Mouse (Mus musculus): ENCODE measurements around the gene Slc4a8.

The Slc4a8 gene

DNA sequence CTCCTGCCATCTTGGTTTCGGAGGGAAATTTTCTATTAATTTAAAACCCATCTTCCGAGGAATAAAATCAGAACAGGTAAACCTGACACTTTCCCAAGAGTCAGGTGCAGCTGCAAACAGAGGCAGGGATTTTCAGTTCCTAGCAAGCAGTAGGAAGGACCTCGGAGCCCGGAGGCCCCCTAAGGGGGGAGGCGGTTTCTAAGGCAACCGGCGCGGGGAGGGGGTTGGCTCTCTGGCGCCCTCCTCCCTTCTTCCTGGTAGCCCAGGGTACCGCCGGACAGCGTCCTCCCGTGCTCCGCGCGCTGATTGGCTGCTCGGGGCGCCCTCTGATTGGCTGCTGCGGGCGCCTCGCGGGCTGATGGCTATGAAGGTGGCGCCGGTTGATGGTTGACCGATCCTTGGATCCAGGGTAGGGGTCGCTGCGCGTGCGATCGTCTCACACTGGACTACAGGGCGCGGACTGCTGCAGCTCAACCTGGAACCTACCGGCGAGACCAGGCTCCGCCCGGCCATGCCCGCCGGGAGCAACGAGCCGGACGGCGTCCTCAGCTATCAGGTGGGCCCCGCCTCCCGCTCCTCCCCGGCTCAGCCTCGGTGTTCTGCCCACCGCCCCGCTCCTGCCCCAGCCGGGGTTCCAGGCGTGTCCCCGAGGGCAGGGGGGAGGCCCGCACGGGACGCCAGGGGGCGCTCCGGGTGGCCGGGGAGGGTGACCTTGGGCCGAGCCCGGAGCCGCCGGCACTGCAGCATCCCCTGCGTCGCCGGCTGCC, at the start of gene Slc4a8:
Slc4a8 (plus strand) TSS at position 329 of the 767 bp plus-strand sequence.
- DNase-seq (ENCODE audit: low spot score in 2 of 2): peak; percentile 73 to 86

DNA sequence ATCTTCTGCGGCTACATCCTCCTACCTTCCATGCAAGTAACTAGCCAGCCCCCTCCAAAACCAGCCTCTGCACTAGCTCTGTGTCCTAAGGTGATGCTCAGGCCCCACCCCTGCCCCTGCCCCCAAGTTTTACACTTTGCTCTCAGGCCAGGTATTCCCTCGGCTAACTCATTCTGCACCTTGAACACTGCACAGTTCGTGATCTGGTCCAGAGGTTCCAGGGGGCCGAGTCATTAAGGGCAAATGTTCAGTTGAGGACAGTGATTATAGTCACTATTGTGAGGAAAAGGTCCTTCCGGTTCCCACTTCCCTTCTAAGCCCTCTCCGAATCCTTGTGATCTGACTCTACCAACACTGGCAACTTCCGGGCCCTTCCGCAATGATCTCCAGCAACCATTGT, 47.1 kb upstream of the Slc4a8 start:
- DNase-seq (ENCODE audit: low spot score in 2 of 2): no peak

DNA sequence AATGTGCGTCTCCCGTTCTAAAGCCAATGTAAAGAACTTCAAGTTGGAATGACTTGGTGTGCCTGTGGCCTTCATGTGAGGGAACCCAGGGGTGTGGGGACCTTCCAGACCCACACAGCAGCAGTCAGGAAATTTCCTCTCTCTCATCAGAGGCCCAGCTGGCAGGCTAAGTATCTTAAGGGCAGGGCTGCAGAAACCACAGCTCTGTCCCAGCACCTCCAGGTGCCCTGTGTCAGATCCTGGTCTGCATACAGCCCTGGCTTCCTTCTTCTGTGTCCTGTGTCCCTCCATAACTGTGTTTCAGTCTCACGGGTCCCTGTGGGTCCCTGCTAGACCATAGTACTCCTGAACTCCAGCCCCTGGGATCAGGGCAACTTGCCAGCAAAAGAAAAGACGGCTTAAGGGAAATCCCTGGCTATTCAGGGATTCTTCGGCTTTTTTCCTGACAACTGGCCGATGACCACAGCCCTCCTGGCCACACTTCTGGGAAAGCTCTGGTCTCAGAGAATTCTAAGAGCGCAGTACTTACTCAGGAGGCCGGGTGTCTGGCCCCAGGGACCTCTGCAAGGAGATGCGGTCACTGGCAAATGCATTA, 46.1 kb upstream of the Slc4a8 start:
- no peak for DNase-seq (ENCODE audit: low spot score in 2 of 2)

DNA sequence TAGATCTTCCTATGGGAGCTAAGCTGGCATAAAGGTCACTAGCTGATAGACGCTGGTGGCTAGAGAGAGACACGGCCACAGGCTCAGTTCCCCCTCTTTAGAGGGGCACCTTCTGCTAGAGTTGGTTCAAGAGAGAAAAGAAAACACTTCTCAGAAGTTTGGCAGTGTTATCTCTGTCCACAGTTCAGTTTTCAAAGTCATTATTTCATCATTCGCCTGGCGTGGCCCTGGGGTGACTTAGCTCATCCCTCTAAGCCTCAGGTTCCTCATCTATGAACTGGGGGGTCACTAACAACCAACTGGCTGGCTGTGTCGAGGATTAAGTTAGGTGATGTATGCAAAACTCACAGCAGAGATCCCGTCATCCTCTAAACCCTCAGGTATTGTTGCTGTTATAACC, 43.6 kb upstream of the Slc4a8 start:
- DNase-seq (ENCODE audit: low spot score in 2 of 2): no peak

DNA sequence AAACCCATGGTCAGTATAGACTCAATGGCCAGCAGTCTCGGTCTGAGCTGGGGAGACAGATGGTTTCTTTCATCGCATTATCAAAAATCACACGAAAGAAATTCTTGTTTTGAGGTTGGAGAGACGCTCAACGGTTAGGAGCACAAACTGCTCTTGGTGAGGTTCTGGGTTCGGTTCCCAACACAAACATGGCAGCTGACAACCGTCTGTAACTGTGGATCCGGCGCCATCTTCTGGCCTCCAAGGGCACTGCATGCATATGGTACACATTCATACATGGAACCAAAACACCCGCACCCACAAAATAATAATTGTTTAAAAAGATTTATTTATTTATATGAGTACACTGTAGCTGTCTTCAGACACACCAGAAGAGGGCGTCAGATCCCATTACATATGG, 43.0 kb upstream of the Slc4a8 start:
- peak in 1 of 2 experiments; percentile 51 for DNase-seq (ENCODE audit: low spot score in 2 of 2)

GRCm38 (mm10) chr15:100719217-100719616, 42.3 kb upstream of the Slc4a8 start:
- DNase-seq (ENCODE audit: low spot score in 2 of 2): no peak

DNA sequence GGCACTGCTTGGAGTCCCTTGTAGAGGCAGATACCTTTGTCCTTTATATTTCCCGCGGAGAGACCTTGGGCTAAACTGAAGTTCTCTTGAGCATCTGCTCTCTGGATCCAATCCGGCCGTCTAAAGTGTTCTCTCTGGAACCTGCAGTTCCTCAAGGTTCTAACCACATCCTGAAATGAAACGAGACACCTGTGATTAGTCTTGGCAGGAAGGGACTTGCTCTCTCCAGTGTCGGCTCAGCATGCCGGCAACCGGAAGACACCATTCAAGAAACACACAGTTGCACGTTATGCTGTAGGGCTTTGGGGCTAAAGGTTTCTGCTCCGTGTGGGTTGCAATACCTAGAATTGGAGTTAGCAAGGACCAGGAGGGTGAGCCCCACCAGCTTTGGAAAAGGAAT, 41.5 kb upstream of the Slc4a8 start:
- no peak for DNase-seq (ENCODE audit: low spot score in 2 of 2)

DNA sequence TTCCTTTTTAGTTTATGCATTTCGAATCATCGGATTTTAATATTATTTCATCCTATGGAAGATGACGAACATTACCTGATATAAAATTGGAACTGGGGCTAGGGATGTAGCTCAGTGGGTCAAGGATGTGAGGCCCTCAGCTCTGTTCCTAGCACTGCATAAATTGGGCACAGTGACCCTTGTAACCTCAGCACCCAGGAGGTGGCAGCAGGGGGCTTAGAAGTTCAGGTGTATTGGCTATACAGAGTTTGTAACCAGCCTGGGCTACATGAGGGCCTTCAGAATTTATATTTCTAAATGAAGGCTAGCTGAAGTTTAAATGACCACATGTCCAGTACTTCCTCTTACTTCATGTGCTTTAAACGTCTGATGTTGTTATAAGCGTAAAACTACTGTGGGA, 40.1 kb upstream of the Slc4a8 start:
- DNase-seq (ENCODE audit: low spot score in 2 of 2): no peak

- no peak for DNase-seq (ENCODE audit: low spot score in 2 of 2)
Observed at GRCm38 (mm10) chr15:100722026-100722425, 39.5 kb upstream of the Slc4a8 start.

DNA sequence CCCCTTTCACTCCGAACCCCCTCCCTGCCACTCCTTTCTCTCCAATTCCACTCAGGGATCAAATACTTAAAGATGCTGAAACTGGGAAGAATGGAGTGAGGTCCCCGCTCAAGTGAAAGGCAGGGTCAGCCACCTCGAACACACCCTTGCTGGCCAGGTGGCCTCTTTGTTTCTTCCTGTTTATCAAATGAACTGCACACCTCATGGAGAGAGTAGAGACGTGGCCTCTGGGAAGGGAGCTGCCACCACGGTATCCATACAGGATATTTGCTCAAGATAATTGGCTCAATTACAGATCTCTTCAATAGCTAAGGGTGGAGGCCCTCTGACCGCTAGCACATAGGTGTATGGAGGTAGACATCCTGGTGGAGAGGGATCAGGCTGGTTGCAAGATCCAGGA, 39.0 kb upstream of the Slc4a8 start:
- no peak for DNase-seq (ENCODE audit: low spot score in 2 of 2)

GRCm38 (mm10) chr15:100723505-100723904, 38.0 kb upstream of the Slc4a8 start:
- DNase-seq (ENCODE audit: low spot score in 2 of 2): no peak

DNA sequence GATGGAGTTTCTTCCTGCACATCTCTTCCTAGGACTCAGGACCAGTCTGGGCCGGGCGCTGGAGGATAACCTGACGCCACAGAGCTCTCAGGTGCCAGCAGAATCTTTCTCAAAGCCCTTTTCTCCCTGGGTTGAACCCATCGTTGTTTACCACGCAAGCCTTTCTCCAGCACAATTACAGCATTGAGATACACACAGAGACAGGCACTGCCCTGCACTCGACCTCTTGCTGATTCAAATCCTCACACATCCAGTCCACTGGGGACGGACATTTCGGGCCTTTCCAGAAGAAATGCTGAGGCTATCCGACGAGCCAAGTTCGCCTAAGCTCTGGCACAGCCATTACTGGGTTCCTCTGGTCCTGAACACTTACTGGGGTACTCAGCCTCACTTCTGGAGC, 34.8 kb upstream of the Slc4a8 start:
- no peak for DNase-seq (ENCODE audit: low spot score in 2 of 2)

GRCm38 (mm10) chr15:100727834-100728233, 33.7 kb upstream of the Slc4a8 start:
- no peak for DNase-seq (ENCODE audit: low spot score in 2 of 2)

- no peak for DNase-seq (ENCODE audit: low spot score in 2 of 2)
Observed at GRCm38 (mm10) chr15:100728586-100728985, 33.0 kb upstream of the Slc4a8 start.

- peak; percentile 49 to 67 for DNase-seq (ENCODE audit: low spot score in 2 of 2)
Observed at GRCm38 (mm10) chr15:100729281-100729985, 32.1 kb upstream of the Slc4a8 start, which contains the start of gene Galnt6. Galnt6 (minus strand) TSS chr15:100729376.

DNA sequence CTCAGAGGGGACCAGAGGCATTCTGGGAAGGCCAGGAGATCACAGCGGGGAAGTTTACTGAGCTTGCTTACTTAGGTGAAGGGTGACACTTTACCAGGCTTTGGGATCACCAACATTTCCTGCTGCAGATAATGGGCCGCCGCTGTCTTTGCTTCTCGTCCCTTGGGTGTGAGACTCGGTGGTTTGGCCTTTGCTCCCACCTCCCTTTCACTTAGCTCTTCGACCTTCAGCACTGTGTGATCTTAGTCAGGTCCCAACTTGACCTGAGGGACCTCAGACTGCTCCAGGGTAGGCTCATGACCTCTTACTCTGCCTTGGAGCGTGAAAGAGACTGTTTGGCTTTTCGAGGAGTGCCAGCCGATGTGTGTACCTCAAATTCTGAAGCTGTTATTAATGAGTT, 30.5 kb upstream of the Slc4a8 start:
- DNase-seq (ENCODE audit: low spot score in 2 of 2): no peak

- DNase-seq (ENCODE audit: low spot score in 2 of 2): peak; percentile 73 to 79
Observed at GRCm38 (mm10) chr15:100732580-100732979, 29.0 kb upstream of the Slc4a8 start.

DNA sequence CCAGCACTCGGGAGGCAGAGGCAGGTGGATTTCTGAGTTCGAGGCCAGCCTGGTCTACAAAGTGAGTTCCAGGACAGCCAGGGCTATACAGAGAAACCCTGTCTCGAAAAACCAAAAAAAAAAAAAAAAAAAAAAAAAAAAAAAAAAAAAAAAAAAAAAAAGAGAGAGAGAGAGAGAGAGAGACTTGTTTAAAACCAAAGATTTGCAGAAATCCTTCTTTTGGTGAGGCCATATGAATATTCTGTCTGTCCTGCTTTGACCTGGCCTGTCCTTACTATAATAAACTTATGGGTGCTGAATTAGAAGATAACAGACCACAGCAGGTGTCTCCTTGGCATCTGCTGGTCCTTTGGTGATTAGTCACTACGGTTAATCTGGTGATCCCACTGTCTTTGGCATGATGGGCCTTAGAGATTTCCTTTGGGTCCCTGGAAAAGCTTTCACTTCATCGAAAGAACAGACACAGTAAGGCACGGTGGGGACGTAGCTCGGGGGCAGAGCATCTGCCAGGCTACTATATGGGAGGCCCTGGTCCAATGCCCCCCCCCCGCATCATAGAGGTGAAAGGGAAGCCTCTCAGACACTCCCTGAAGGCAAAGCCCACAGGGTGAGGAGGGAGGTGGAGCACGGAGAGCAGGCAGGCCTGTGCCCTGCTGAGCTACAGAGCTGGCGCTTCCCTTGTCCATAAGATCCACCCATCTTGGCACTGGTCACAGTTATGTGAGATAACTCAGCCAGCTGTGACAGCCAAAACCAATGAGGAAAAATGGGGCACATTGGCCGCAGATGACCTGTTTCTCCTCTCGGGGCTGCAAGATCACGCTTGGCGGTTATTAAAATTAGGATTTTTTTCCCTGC, 26.2 kb upstream of the Slc4a8 start:
- DNase-seq (ENCODE audit: low spot score in 2 of 2): no peak

- DNase-seq (ENCODE audit: low spot score in 2 of 2): peak; percentile 71 to 82
Observed at GRCm38 (mm10) chr15:100735953-100736300, 25.6 kb upstream of the Slc4a8 start.

- no peak for DNase-seq (ENCODE audit: low spot score in 2 of 2)
Observed at GRCm38 (mm10) chr15:100737667-100738066, 23.9 kb upstream of the Slc4a8 start.

DNA sequence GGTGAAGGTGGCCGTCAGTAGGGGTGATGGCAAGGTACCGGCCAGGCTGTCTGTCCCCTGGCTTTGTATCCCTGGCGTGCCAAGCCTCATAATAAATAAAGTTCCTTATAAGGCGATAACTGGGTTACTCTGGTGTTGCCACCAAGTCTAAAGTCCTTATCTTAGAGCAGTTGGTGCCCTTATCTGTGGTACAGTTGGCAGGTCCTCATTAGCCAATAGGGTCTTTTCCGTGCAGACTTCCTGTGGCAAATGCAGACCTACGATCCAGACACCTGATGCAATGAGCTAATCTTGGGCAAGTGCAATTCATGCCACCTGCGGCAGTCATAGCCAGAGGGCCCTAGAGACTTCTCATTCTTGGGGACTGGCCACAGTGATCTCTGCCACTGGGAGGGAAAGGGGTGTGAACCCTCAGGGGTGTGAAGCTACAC, 23.2 kb upstream of the Slc4a8 start:
- DNase-seq (ENCODE audit: low spot score in 2 of 2): peak in 1 of 2 experiments; percentile 45

DNA sequence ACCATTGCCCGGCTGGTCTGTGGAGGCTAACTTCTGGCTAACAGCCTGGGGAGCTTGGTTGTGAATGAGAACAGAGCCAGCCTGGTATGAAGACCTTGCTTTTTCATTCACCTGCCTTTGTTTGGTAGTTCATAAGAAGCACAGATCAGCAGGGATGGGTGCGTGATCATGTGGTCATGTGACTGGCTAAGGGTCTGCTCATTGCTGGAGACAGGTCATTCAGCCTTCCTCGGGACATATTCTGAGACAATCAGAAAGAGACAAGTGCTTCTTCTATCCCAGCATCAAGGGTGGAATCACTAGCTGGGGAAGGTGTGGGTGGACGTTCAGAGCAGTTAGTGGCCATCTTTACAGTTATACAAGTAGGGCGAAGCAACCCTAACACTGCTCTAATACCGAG, 22.1 kb upstream of the Slc4a8 start:
- DNase-seq (ENCODE audit: low spot score in 2 of 2): no peak
